Mouse (Mus musculus): ENCODE data around the gene Ipo11.
"Not testable (repeated sequence)": the region's sequence is repeated elsewhere in the genome, so short reads cannot be mapped to it uniquely, and the experiment has no call there.

Ipo11 gene

GRCm38 (mm10) chr13:106936256-106937137, at the start of gene Ipo11:
Gene Ipo11, minus strand, starts transcription at chr13:106936958.
- peak; percentile 98 for ATAC-seq (ENCODE audit: low TSS enrichment)

GRCm38 (mm10) chr13:106961496-106961895, 24.7 kb upstream of the Ipo11 start:
- ATAC-seq (ENCODE audit: low TSS enrichment), result no peak

- ATAC-seq (ENCODE audit: low TSS enrichment), result no peak
These were observed 23.8 kb upstream of the Ipo11 start for GRCm38 (mm10) chr13:106960557-106960956.

- no peak for ATAC-seq (ENCODE audit: low TSS enrichment)
These were observed 21.5 kb upstream of the Ipo11 start for GRCm38 (mm10) chr13:106958286-106958685.

- ATAC-seq (ENCODE audit: low TSS enrichment), result no peak
These were observed 20.8 kb upstream of the Ipo11 start for GRCm38 (mm10) chr13:106957554-106957953.

GRCm38 (mm10) chr13:106954880-106955279, 18.1 kb upstream of the Ipo11 start:
- no peak for ATAC-seq (ENCODE audit: low TSS enrichment)

- no peak for ATAC-seq (ENCODE audit: low TSS enrichment)
These were observed 10.8 kb upstream of the Ipo11 start for GRCm38 (mm10) chr13:106947583-106947982.

GRCm38 (mm10) chr13:106946594-106947540, 10.1 kb upstream of the Ipo11 start, which contains the start of gene Dimt1:
Gene Dimt1, plus strand, starts transcription at chr13:106947127.
- peak; percentile 98 for ATAC-seq (ENCODE audit: low TSS enrichment)

- ATAC-seq (ENCODE audit: low TSS enrichment), result no peak
These were observed 8.8 kb upstream of the Ipo11 start for GRCm38 (mm10) chr13:106945518-106945917.

GRCm38 (mm10) chr13:106942721-106943120, 6.0 kb upstream of the Ipo11 start:
- ATAC-seq (ENCODE audit: low TSS enrichment), result no peak

GRCm38 (mm10) chr13:106941211-106941976, 4.6 kb upstream of the Ipo11 start:
- ATAC-seq (ENCODE audit: low TSS enrichment), result no peak

- ATAC-seq (ENCODE audit: low TSS enrichment), result no peak
These were observed 347 bp upstream of the Ipo11 start for GRCm38 (mm10) chr13:106937138-106937472.

GRCm38 (mm10) chr13:106935871-106936255, 895 bp downstream of the Ipo11 start:
- ATAC-seq (ENCODE audit: low TSS enrichment), result no peak

GRCm38 (mm10) chr13:106929201-106929600, 7.6 kb downstream of the Ipo11 start:
- peak; percentile 34 for ATAC-seq (ENCODE audit: low TSS enrichment)

- ATAC-seq (ENCODE audit: low TSS enrichment), result no peak
These were observed 8.5 kb downstream of the Ipo11 start for GRCm38 (mm10) chr13:106928296-106928695.

- not testable (repeated sequence) for ATAC-seq (ENCODE audit: low TSS enrichment)
These were observed 10.8 kb downstream of the Ipo11 start for GRCm38 (mm10) chr13:106925921-106926320.

- ATAC-seq (ENCODE audit: low TSS enrichment), result peak; percentile 82
These were observed 18.3 kb downstream of the Ipo11 start for GRCm38 (mm10) chr13:106918322-106919050.

- ATAC-seq (ENCODE audit: low TSS enrichment), result no peak
These were observed 23.5 kb downstream of the Ipo11 start for GRCm38 (mm10) chr13:106913125-106913736.

- no peak for ATAC-seq (ENCODE audit: low TSS enrichment)
These were observed 26.7 kb downstream of the Ipo11 start for GRCm38 (mm10) chr13:106910096-106910495.

- no peak for ATAC-seq (ENCODE audit: low TSS enrichment)
These were observed 29.5 kb downstream of the Ipo11 start for GRCm38 (mm10) chr13:106907273-106907672.

GRCm38 (mm10) chr13:106905154-106905553, 31.6 kb downstream of the Ipo11 start:
- not testable (repeated sequence) for ATAC-seq (ENCODE audit: low TSS enrichment)

Measured in frontal cortex, adult (tissue).